Mouse (Mus musculus): Measurements from ENCODE around the gene Naa38. TPM values are rescaled to one million over a fixed set of nuclear protein-coding genes. Genes with fewer than 3 reads are reported as not detected.
"Not testable (repeated sequence)": the region's sequence is repeated elsewhere in the genome, so short reads cannot be mapped to it uniquely, and the experiment has no call there.

Naa38 gene
- total RNA-seq (2014; rRNA removed): 77.1 and 99.0 TPM in 2 replicates
- 162 and 163 TPM in 2 replicates for polyA plus RNA-seq (2015; fragmentation: Nextera tagmentation; extraction: Ambion mirVana)

- H3K4me3 ChIP-seq (ENCODE audit: low read length): peak within 1 kb of the TSS; percentile 58
- H3K27me3 ChIP-seq (ENCODE audit: insufficient read depth, low read length); H3K9me3 ChIP-seq (ENCODE audit: low read length); H3K4me1 ChIP-seq (ENCODE audit: insufficient read depth, low read length); H3K36me3 ChIP-seq (ENCODE audit: insufficient read depth, low read length): not testable (repeated sequence)
- peak within 1 kb of the TSS; percentile 79 for H3K9ac ChIP-seq (replicated peaks; ENCODE audit: low read length)
- under 1% methylated on average over 20 of the region's 24 CpGs for WGBS
- ATAC-seq (peak; percentile 85), DNase-seq (ENCODE audit: low spot score) (peak; percentile 95)
- peak within 1 kb of the TSS; percentile 92 for H3K4me2 ChIP-seq (ENCODE audit: low read depth, low read length)
- peak within 1 kb of the TSS; percentile 94 for H3K27ac ChIP-seq
These were observed at the start of gene Naa38, which contains the start of gene Cyb5d1 for GRCm38 (mm10) chr11:69395235-69395633. TSS of gene Naa38 (plus strand) at chr11:69395487. TSS of gene Cyb5d1 (minus strand) at chr11:69395631.

GRCm38 (mm10) chr11:69346441-69346840, 48.8 kb upstream of the Naa38 start:
- no peak for TF ChIP-seq CTCF (IDR thresholded peaks at IDR 0.05; ENCODE audit: low read depth)
- DNase-seq (ENCODE audit: low spot score) (no peak), ATAC-seq (no peak)
- H3K27ac ChIP-seq: no peak overlapping the region
- H3K9me3 ChIP-seq (ENCODE audit: low read length): no peaks in the 10 kb centered on the region
- no peaks in the 10 kb centered on the region for H3K27me3 ChIP-seq (ENCODE audit: insufficient read depth, low read length)
- H3K4me1 ChIP-seq (ENCODE audit: insufficient read depth, low read length): no peaks in the 10 kb centered on the region
- no peak overlapping the region for H3K4me2 ChIP-seq (ENCODE audit: low read depth, low read length)
- H3K9ac ChIP-seq (replicated peaks; ENCODE audit: low read length): no peak overlapping the region
- H3K36me3 ChIP-seq (ENCODE audit: insufficient read depth, low read length): peaks cover 53% of the 10 kb centered on the region
- 88% methylated on average over 23 of the region's 26 CpGs for WGBS
- no peak overlapping the region for H3K4me3 ChIP-seq (ENCODE audit: low read length)

- H3K27me3 ChIP-seq (ENCODE audit: insufficient read depth, low read length): no peaks in the 10 kb centered on the region
- H3K9me3 ChIP-seq (ENCODE audit: low read length): no peaks in the 10 kb centered on the region
- TF ChIP-seq CTCF (IDR thresholded peaks at IDR 0.05; ENCODE audit: low read depth): no peak
- no peaks in the 10 kb centered on the region for H3K4me1 ChIP-seq (ENCODE audit: insufficient read depth, low read length)
- DNase-seq (ENCODE audit: low spot score) (no peak), ATAC-seq (no peak)
- H3K4me2 ChIP-seq (ENCODE audit: low read depth, low read length): no peak overlapping the region
- no peak overlapping the region for H3K9ac ChIP-seq (replicated peaks; ENCODE audit: low read length)
- H3K4me3 ChIP-seq (ENCODE audit: low read length): no peak overlapping the region
- H3K27ac ChIP-seq: no peak overlapping the region
- 91% methylated on average over 5 of the region's 5 CpGs for WGBS
- H3K36me3 ChIP-seq (ENCODE audit: insufficient read depth, low read length): peaks cover 95% of the 10 kb centered on the region
These were observed 38.7 kb upstream of the Naa38 start for GRCm38 (mm10) chr11:69356544-69356943.

- Histone ChIP-seq H3K27ac (no peak overlapping the region), H3K4me3 (ENCODE audit: low read length) (no peak overlapping the region), H3K36me3 (ENCODE audit: insufficient read depth, low read length) (peaks cover 85% of the 10 kb centered on the region), H3K4me2 (ENCODE audit: low read depth, low read length) (no peak overlapping the region), H3K4me1 (ENCODE audit: insufficient read depth, low read length) (no peaks in the 10 kb centered on the region), H3K9ac (replicated peaks; ENCODE audit: low read length) (no peak overlapping the region), H3K27me3 (ENCODE audit: insufficient read depth, low read length) (no peaks in the 10 kb centered on the region), H3K9me3 (ENCODE audit: low read length) (no peaks in the 10 kb centered on the region)
- DNase-seq (ENCODE audit: low spot score) (no peak), ATAC-seq (no peak)
- WGBS: 94% methylated on average over 12 of the region's 12 CpGs
- TF ChIP-seq CTCF (IDR thresholded peaks at IDR 0.05; ENCODE audit: low read depth): no peak
These were observed 37.6 kb upstream of the Naa38 start for GRCm38 (mm10) chr11:69357690-69358089.

GRCm38 (mm10) chr11:69362021-69362420, 33.3 kb upstream of the Naa38 start:
- no peaks in the 10 kb centered on the region for H3K9me3 ChIP-seq (ENCODE audit: low read length)
- no peak overlapping the region for H3K9ac ChIP-seq (replicated peaks; ENCODE audit: low read length)
- ATAC-seq: no peak
- TF ChIP-seq CTCF (IDR thresholded peaks at IDR 0.05; ENCODE audit: low read depth): no peak
- WGBS: 33% methylated on average over 7 of the region's 7 CpGs
- no peak overlapping the region for H3K4me2 ChIP-seq (ENCODE audit: low read depth, low read length)
- H3K4me3 ChIP-seq (ENCODE audit: low read length): no peak overlapping the region
- H3K27me3 ChIP-seq (ENCODE audit: insufficient read depth, low read length): no peaks in the 10 kb centered on the region
- DNase-seq (ENCODE audit: low spot score): peak; percentile 21
- peaks cover 49% of the 10 kb centered on the region for H3K36me3 ChIP-seq (ENCODE audit: insufficient read depth, low read length)
- H3K27ac ChIP-seq: no peak overlapping the region
- peaks cover 21% of the 10 kb centered on the region for H3K4me1 ChIP-seq (ENCODE audit: insufficient read depth, low read length)

- Histone ChIP-seq H3K4me1 (ENCODE audit: insufficient read depth, low read length) (peaks cover 21% of the 10 kb centered on the region), H3K4me2 (ENCODE audit: low read depth, low read length) (no peak overlapping the region), H3K27ac (no peak overlapping the region), H3K36me3 (ENCODE audit: insufficient read depth, low read length) (peaks cover 45% of the 10 kb centered on the region), H3K9me3 (ENCODE audit: low read length) (no peaks in the 10 kb centered on the region), H3K9ac (replicated peaks; ENCODE audit: low read length) (no peak overlapping the region), H3K27me3 (ENCODE audit: insufficient read depth, low read length) (no peaks in the 10 kb centered on the region), H3K4me3 (ENCODE audit: low read length) (no peak overlapping the region)
- DNase-seq (ENCODE audit: low spot score): no peak
- 0 out of 2 replicates have a peak, but pooled peaks have one; percentile 4 for TF ChIP-seq CTCF (IDR thresholded peaks at IDR 0.05; ENCODE audit: low read depth)
- ATAC-seq: no peak
- 78% methylated on average over 2 of the region's 2 CpGs for WGBS
These were observed 32.8 kb upstream of the Naa38 start for GRCm38 (mm10) chr11:69362479-69362878.

GRCm38 (mm10) chr11:69364376-69364775, 30.9 kb upstream of the Naa38 start:
- H3K4me2 ChIP-seq (ENCODE audit: low read depth, low read length): peak overlapping the region; percentile 93
- 0 out of 2 replicates have a peak overlapping the region, but pooled peaks have one; percentile 28 for H3K9ac ChIP-seq (replicated peaks; ENCODE audit: low read length)
- no peak for TF ChIP-seq CTCF (IDR thresholded peaks at IDR 0.05; ENCODE audit: low read depth)
- H3K4me1 ChIP-seq (ENCODE audit: insufficient read depth, low read length): peaks cover 21% of the 10 kb centered on the region
- DNase-seq (ENCODE audit: low spot score) (no peak), ATAC-seq (no peak)
- H3K27ac ChIP-seq: peak overlapping the region; percentile 88
- H3K9me3 ChIP-seq (ENCODE audit: low read length): no peaks in the 10 kb centered on the region
- H3K4me3 ChIP-seq (ENCODE audit: low read length): 0 out of 2 replicates have a peak overlapping the region, but pooled peaks have one; percentile 2
- H3K27me3 ChIP-seq (ENCODE audit: insufficient read depth, low read length): no peaks in the 10 kb centered on the region
- 32% methylated on average over 8 of the region's 8 CpGs for WGBS
- peaks cover 26% of the 10 kb centered on the region for H3K36me3 ChIP-seq (ENCODE audit: insufficient read depth, low read length)
